Mouse (Mus musculus) cortical plate, adult 2 months (tissue): Measurements from ENCODE around the gene 1110051M20Rik. TPM values are rescaled to one million over a fixed set of nuclear protein-coding genes. Genes with fewer than 3 reads are reported as not detected.

Experiments
- H3K27ac ChIP-seq: fragments of 200-500 bp; 2 replicates; pipeline ENCODE4 v1.5.1; 2012; ENCODE audit warnings: low read length, control low read depth, inconsistent platforms; ENCODE audit not compliant: insufficient read depth
- H3K4me1 ChIP-seq: fragments of 200-500 bp; 2 replicates; pipeline ENCODE4 v1.6.1; 2011; ENCODE audit warnings: low read length; ENCODE audit not compliant: control insufficient read depth, insufficient read depth
- H3K4me3 ChIP-seq: fragments of 200-500 bp; 2 replicates; pipeline ENCODE4 v1.5.1; 2011; ENCODE audit warnings: mild to moderate bottlenecking, low read length, control low read depth; ENCODE audit not compliant: insufficient read depth
- CTCF ChIP-seq: fragments of 200-500 bp; IDR thresholded peaks from 2 replicates; pipeline ENCODE4 v1.5.1; 2011; ENCODE audit warnings: mild to moderate bottlenecking, control low read depth, low read length; ENCODE audit not compliant: insufficient read depth; ENCODE audit errors: extremely low read depth
- POLR2A ChIP-seq: fragments of 200-500 bp; IDR thresholded peaks from 2 replicates; pipeline ENCODE4 v1.6.1; 2011; ENCODE audit warnings: mild to moderate bottlenecking, low read length, control low read depth; ENCODE audit not compliant: insufficient read depth; ENCODE audit errors: extremely low read depth
- polyA plus RNA-seq: library from polyadenylated mRNA; depleted of rRNA; stranded (reverse); fragments of >200 nt; gene quantifications from 2 replicates; pipeline ENCODE4 v1.2.3, GENCODE M21; 2012

1110051M20Rik gene
- polyA plus RNA-seq, 1 experiment, result 121 TPM

DNA sequence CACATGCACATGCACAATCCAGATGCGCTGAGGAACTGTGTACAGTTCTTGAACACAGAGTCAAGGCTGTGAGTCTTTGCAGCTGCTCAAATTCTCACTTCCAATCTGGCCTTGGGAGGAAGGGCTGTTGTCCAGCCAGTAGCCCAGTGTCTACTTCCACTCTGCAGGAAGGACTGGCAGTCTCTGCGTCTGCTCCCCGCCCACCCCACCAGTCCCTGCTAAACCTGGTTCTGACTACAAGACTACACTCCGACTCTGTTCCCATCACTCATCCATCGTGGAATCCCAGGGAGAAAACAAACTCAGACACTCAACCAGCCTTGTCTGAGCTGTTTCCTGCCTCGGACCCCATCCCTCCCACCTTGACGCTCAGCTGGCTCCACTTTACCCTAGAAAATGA is 31.3 kb upstream of the 1110051M20Rik start:
- Histone ChIP-seq H3K27ac (no peak overlapping the region), H3K4me3 (no peak overlapping the region), H3K4me1 (no peaks in the 10 kb centered on the region)
- no peak for TF ChIP-seq POLR2A
- no peak for TF ChIP-seq CTCF

GRCm38 (mm10) chr2:91474358-91474757 is 29.9 kb upstream of the 1110051M20Rik start:
- TF ChIP-seq CTCF, result no peak
- TF ChIP-seq POLR2A, result no peak
- Histone ChIP-seq H3K4me1 (no peaks in the 10 kb centered on the region), H3K4me3 (no peak overlapping the region), H3K27ac (no peak overlapping the region)

GRCm38 (mm10) chr2:91470055-91470647 is 25.6 kb upstream of the 1110051M20Rik start:
- TF ChIP-seq CTCF (no peak), POLR2A (no peak)
- H3K27ac ChIP-seq, result peak overlapping the region; percentile 40; the same call in 1 of the 2 replicates
- no peak overlapping the region for H3K4me3 ChIP-seq
- H3K4me1 ChIP-seq, result no peaks in the 10 kb centered on the region

GRCm38 (mm10) chr2:91467613-91468012 is 23.1 kb upstream of the 1110051M20Rik start:
- TF ChIP-seq CTCF, result no peak
- no peak for TF ChIP-seq POLR2A
- Histone ChIP-seq H3K4me1 (peaks cover under 1% of the 10 kb centered on the region; the same call in 1 of the 2 replicates), H3K27ac (no peak overlapping the region), H3K4me3 (no peak overlapping the region)

DNA sequence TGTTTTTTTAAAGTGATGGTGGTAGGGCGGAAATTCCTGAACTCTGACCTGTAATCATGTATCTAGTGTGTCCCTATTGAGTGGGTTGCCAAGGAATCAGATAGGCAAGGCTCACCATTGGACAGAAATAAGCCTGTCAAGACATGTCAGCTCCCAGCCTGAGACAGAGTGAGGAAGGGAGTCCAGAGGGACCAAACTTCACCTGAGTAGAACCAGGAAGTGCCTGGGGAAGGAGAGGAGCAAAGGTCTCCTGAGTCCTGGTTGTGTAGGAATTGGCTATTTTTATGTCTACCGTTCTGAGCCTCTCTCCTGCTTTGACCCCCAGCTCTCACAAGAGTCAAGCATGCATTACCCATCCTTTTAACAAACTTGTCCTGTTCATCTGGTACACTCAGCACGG is 21.4 kb upstream of the 1110051M20Rik start:
- TF ChIP-seq CTCF, result no peak
- no peak for TF ChIP-seq POLR2A
- peaks cover 2% of the 10 kb centered on the region; the same call in 1 of the 2 replicates for H3K4me1 ChIP-seq
- H3K27ac ChIP-seq, result no peak overlapping the region
- H3K4me3 ChIP-seq, result no peak overlapping the region

- peaks cover 2% of the 10 kb centered on the region; the same call in 1 of the 2 replicates for H3K4me1 ChIP-seq
- H3K27ac ChIP-seq, result no peak overlapping the region
- no peak overlapping the region for H3K4me3 ChIP-seq
- TF ChIP-seq POLR2A (no peak), CTCF (no peak)
These were observed 18.2 kb upstream of the 1110051M20Rik start for GRCm38 (mm10) chr2:91462681-91463080.

DNA sequence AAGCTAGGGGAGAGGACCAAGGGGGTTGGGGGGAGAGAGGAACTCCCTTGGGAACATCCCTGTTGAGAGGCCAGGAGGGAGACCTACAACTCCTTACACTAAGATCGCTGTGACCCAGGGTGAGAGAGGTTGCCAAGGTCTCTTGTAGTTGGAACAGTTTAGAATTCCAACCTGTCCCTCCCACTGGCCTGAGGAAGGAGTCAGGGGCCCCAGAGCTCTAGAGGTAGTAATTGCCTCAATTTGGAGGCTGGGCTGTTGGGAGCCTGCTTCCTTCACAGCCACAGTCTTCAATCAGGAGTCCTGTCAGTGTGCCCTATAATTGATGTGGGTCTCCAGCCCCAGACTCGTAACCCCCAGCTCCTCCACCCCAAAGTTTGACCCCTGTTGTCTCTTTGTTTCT is 17.7 kb upstream of the 1110051M20Rik start:
- no peak overlapping the region for H3K27ac ChIP-seq
- H3K4me1 ChIP-seq, result peaks cover 2% of the 10 kb centered on the region; the same call in 1 of the 2 replicates
- TF ChIP-seq POLR2A, result no peak
- no peak for TF ChIP-seq CTCF
- H3K4me3 ChIP-seq, result no peak overlapping the region

DNA sequence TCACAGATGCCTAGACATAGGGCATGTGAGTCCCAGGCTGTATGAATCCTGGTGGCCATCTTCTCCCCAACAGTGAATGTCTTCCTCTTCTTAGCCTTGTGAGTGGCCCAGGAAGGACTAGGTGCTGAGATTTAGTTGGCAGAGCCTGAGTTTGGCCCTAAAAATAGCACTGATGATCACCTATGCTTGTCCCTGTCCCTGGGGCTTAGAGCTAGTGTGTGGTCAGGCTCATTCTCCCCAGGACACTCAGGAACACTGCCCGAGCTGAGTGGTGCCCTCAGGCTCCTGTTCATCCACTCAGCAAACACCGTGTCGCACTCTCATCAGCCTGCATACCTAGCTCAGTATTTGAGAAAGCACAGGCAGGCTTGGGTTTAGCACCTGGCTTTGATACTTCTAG is 16.8 kb upstream of the 1110051M20Rik start:
- no peak for TF ChIP-seq CTCF
- Histone ChIP-seq H3K27ac (no peak overlapping the region), H3K4me3 (no peak overlapping the region), H3K4me1 (peaks cover 2% of the 10 kb centered on the region; the same call in 1 of the 2 replicates)

DNA sequence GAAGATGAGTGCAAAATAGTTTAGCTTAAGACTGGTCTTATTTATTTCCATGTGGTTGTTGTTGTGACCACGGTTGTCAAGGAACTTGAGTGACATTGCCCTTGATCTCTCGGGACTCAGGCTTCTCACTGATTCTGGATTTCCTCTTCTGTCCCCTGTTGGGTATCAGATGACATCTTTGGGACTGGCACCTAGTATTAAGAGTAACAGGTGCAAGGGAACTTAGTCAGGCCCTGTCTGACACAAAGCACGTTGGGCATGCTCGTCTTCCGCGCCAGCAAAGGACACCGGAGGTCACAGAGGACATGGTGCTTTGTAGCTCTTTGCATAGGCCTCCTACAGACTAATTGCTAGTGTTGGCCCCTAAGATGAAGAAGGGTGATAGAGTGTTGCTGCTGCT is 16.3 kb upstream of the 1110051M20Rik start:
- Histone ChIP-seq H3K4me1 (peaks cover 2% of the 10 kb centered on the region; the same call in 1 of the 2 replicates), H3K4me3 (no peak overlapping the region), H3K27ac (no peak overlapping the region)
- TF ChIP-seq POLR2A (no peak), CTCF (no peak)

DNA sequence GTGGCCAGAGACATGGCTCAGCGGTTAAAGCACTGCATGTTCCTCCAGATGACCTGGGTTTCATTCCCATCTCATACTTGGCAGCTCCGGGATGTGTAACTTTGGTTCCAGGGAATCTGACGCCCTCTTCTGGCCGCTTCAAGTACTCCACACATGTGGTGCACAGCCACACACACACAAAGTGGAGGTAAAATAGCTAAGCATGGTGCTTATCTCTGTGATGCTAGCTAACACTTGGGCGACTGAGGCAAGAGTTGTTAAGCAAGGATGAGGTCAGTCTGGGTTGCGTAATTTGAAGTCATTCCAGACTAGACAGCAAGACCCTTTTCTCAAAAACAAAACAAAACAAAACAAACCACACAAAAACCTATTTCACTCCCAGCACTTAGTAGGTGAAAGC is 15.6 kb upstream of the 1110051M20Rik start:
- Histone ChIP-seq H3K4me3 (no peak overlapping the region), H3K27ac (no peak overlapping the region), H3K4me1 (peaks cover 2% of the 10 kb centered on the region; the same call in 1 of the 2 replicates)
- TF ChIP-seq POLR2A (no peak), CTCF (0 out of 2 replicates have a peak, but pooled peaks have one; percentile 3)
